Mouse (Mus musculus) myocyte (in vitro differentiated cells): ENCODE data around the gene Resp18. TPM values are rescaled to one million over a fixed set of nuclear protein-coding genes. Genes with fewer than 3 reads are reported as not detected.

Experiments
- H3K27me3 ChIP-seq: one replicate; pipeline ENCODE4 v1.6.1; 2011; ENCODE audit not compliant: control insufficient read depth, insufficient read depth, insufficient read length
- H3K36me3 ChIP-seq: one replicate; pipeline ENCODE4 v1.6.1; 2011; ENCODE audit not compliant: control insufficient read depth, insufficient read depth
- H3K4me2 ChIP-seq: one replicate; pipeline ENCODE4 v1.6.1; 2011; ENCODE audit warnings: low read depth, control low read depth
- H3K4me3 ChIP-seq: one replicate; pipeline ENCODE4 v1.5.1; 2011; ENCODE audit warnings: mild to moderate bottlenecking, control low read depth, moderate library complexity
- H3K79me2 ChIP-seq: one replicate; pipeline ENCODE4 v1.6.1; 2011; ENCODE audit not compliant: control insufficient read depth, insufficient read depth
- H3ac ChIP-seq: one replicate; pipeline ENCODE4 v1.6.1; 2011; ENCODE audit not compliant: control insufficient read depth, insufficient read length
- CEBPB ChIP-seq: IDR thresholded peaks from 2 replicates; pipeline ENCODE4 v1.6.1; 2011; ENCODE audit warnings: mild to moderate bottlenecking, moderate library complexity; ENCODE audit not compliant: poor library complexity, insufficient read depth, severe bottlenecking
- E2F4 ChIP-seq: IDR thresholded peaks from one replicate; pipeline ENCODE4 v1.6.1; 2011; ENCODE audit warnings: mild to moderate bottlenecking, control low read depth, moderate library complexity; ENCODE audit not compliant: insufficient read depth
- MAX ChIP-seq: IDR thresholded peaks from one replicate; pipeline ENCODE4 v1.6.1; 2011; ENCODE audit warnings: low read depth, mild to moderate bottlenecking, control low read depth
- MYOD1 ChIP-seq, 3 experiments: IDR thresholded peaks; one replicate each; pipeline ENCODE4 v1.6.1; 2011; ENCODE audit warnings: control low read depth in 2 of 3, low read depth in 2 of 3, mild to moderate bottlenecking in 2 of 3, moderate library complexity in 1 of 3; ENCODE audit not compliant: insufficient read length in 2 of 3, control insufficient read depth in 1 of 3
- MYOG ChIP-seq, 3 experiments: IDR thresholded peaks; one replicate each; pipeline ENCODE4 v1.6.1; 2011; ENCODE audit warnings: control low read depth in 2 of 3, low read depth in 2 of 3, mild to moderate bottlenecking in 2 of 3; ENCODE audit not compliant: insufficient read length in 2 of 3, control insufficient read depth in 1 of 3, insufficient read depth in 1 of 3
- POLR2A ChIP-seq: IDR thresholded peaks from one replicate; pipeline ENCODE4 v1.6.1; 2011; ENCODE audit warnings: low read depth, mild to moderate bottlenecking, control low read depth, moderate library complexity; ENCODE audit not compliant: insufficient read length
- POLR2AphosphoS2 ChIP-seq: IDR thresholded peaks from one replicate; pipeline ENCODE4 v1.6.1; 2011; ENCODE audit warnings: low read depth, control low read depth; ENCODE audit not compliant: insufficient read length
- REST ChIP-seq: IDR thresholded peaks from one replicate; pipeline ENCODE4 v1.6.1; 2011; ENCODE audit warnings: mild to moderate bottlenecking, control low read depth, moderate library complexity; ENCODE audit not compliant: insufficient read depth, insufficient read length
- SRF ChIP-seq: IDR thresholded peaks from one replicate; pipeline ENCODE4 v1.6.1; 2011; ENCODE audit warnings: low read depth; ENCODE audit not compliant: control insufficient read depth, insufficient read length
- TCF12 ChIP-seq: IDR thresholded peaks from one replicate; pipeline ENCODE4 v1.6.1; 2011; ENCODE audit warnings: mild to moderate bottlenecking, control low read depth; ENCODE audit not compliant: poor library complexity, insufficient read depth, severe bottlenecking
- TCF3 ChIP-seq: IDR thresholded peaks from one replicate; pipeline ENCODE4 v1.6.1; 2011; ENCODE audit warnings: low read depth, control low read depth; ENCODE audit not compliant: insufficient read length
- USF1 ChIP-seq: IDR thresholded peaks from one replicate; pipeline ENCODE4 v1.6.1; 2011; ENCODE audit warnings: low read depth, mild to moderate bottlenecking, control low read depth, moderate library complexity
- polyA plus RNA-seq: library from polyadenylated mRNA; unstranded; fragments of >200 nt; fragmentation: generic; extraction: Trizol; gene quantifications from one replicate; pipeline ENCODE4 v1.2.1, GENCODE M21; 2012; ENCODE audit warnings: missing spikeins

Gene Resp18
- polyA plus RNA-seq, 1 experiment = not detected

DNA sequence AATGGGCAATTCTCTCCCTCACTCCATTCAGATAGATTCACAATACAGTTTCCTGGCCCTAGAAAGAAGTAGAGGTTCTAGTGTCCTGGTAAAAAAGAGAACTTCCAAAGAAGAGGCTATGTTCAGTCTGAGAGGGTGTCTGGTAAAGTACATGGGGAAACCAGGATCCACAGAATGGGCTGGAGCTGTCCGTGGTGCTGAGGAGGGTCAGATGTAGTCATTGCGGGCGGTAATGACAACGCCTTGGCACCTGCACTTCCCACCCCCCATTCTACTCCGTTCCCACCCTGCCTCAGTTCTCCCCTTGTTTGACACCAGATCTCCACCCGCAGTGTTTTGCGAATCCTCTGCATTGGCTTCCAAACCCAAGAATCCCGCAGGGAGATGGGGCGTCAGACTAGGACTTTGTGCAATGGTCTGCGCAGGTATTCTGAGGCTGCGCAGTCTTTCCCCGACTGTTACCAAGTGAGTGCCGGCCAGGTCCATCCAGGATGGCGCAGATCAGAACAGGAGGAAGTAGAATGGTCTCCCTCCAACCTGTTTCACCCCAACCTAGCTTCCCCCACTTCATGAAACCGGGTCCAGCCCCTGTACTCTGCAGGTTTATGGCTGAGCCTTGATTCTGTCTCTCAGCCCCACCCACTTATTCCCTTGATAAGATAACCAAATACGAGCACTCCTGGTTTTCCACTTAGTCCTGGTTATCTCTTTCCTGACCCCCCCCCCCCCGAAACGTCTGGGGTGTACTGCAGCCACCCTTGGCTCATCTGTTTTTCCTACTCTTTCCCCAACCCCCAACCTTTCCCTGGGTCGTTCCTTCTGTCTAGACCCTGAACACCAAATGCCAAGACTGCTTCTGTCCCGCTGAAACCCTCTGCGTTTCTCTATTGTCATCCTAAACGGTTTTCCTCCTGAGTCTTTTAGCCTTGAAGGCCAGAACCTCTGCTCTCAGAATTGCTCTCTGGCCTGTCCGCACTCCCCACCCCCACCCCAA, 723 bp downstream of the Resp18 start:
- Histone ChIP-seq H3K27me3 (peaks cover 5% of the 10 kb centered on the region), H3K79me2 (no peaks in the 10 kb centered on the region), H3K4me3 (no peak overlapping the region), H3K36me3 (no peaks in the 10 kb centered on the region), H3K4me2 (no peak overlapping the region), H3ac (no peak overlapping the region)
- TF ChIP-seq POLR2A = no peak
- TF ChIP-seq REST = peak; percentile 99
- TF ChIP-seq POLR2AphosphoS2 = no peak
- TF ChIP-seq MAX = no peak

DNA sequence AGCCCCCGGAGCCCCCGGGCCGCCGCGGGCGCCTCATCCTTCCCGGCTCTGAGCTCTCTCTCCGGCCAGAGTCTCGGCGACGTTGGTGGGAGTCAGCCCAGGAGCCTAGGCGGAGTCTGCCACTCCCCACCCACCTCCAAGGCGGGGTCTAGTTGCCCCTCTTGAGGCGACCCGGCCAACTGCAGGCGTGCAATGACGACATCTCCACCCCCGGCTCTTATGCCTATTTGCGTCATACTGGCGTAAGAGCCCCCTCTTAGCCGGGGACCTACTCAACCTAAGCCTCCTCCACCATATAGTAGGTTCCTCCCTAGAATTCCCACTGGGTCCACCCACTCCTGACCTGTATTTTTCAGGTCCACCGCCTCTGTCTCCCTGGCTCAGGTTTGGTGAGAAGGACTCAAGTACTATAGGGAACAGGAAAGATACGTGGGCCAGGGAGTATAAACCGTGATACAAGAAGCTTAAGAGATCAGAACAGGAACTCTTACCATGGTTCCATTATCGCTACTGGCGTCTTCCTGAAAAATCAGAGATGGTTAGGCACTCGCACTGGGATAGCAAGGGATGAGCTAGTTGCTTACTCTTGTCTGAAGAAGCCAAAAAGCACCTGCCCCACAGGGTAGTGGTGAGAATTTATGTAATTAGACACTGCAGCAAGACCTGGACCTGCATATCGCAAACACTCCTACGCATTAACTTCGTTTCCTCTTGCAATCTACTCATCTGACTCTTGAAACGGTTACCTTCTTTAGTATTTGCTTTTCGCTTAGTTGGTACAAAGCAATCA, 13.9 kb downstream of the Resp18 start, which contains the start of gene Ptprn:
Gene Ptprn, minus strand, starts transcription at position 412 of the 790 bp plus-strand sequence.
- no peak within 1 kb of the TSS for H3ac ChIP-seq
- H3K79me2 ChIP-seq = no peaks in the 10 kb centered on the region
- peaks cover 16% of the 10 kb centered on the region for H3K27me3 ChIP-seq
- H3K4me3 ChIP-seq = peak within 1 kb of the TSS; percentile 9
- H3K4me2 ChIP-seq = peak within 1 kb of the TSS; percentile 65
- no peaks in the 10 kb centered on the region for H3K36me3 ChIP-seq
- TF ChIP-seq POLR2AphosphoS2 (no peak), MAX (no peak), POLR2A (no peak), USF1 (no peak), MYOG (IDR thresholded peaks at IDR 0.05; ENCODE audit: control insufficient read depth in 1 of 3, insufficient read depth in 1 of 3, insufficient read length in 2 of 3, low read depth in 2 of 3) (no peak), CEBPB (no peak), E2F4 (no peak), TCF3 (no peak), SRF (no peak), REST (no peak), MYOD1 (IDR thresholded peaks at IDR 0.05; ENCODE audit: control insufficient read depth in 1 of 3, insufficient read length in 2 of 3, low read depth in 2 of 3) (no peak), TCF12 (no peak)

DNA sequence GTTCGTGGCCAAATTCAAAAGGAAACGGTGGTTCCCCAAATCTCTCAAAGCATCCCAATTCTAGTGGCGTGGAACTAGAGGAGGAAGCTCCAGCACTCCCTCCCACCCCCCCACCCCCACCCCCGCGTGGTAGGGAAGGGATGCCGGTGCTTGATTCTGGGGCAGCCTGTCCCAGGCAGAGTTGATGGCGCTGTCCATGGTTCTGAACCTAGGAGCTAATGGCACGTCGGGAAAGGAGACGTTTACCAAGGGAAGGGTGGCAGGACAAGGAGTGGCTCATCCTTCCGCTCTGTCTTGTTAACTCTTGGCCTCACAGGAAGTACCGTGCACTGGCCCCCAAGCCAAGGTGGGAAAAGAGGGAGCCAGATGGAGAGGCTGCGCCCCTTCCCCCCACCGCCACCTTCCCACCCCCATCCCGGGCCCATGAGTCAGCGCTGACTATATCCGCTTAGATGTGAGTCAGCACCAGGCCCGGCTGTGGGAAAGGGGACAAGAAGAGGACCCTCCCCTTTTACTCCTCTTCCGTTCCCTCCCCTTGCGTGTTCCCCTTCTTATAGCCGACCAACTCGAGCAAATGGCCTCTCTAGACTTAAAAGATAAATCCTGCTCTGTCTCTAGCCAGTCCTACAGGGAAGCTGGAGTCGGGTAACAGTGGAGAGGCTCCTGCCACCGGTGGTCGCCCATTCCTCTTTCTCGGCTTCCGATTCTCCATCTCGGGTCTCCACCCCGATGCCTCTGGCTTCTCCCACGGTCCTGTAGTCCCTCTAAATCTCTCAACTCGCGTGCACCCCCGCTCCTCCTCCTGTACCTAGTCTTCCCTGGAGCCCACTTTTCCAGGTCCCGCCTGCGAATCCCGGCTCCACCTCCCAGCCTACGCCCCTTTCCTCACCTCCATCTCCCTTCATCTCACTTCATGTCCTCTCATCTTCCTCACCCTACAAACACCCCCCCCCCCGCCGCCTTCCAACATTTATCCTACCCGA, 15.0 kb downstream of the Resp18 start:
- Histone ChIP-seq H3K27me3 (peaks cover 11% of the 10 kb centered on the region), H3K4me2 (peak overlapping the region; percentile 65), H3K36me3 (no peaks in the 10 kb centered on the region), H3K4me3 (peak overlapping the region; percentile 9), H3ac (no peak overlapping the region), H3K79me2 (no peaks in the 10 kb centered on the region)
- TF ChIP-seq MYOG (IDR thresholded peaks at IDR 0.05; ENCODE audit: control insufficient read depth in 1 of 3, insufficient read depth in 1 of 3, insufficient read length in 2 of 3, low read depth in 2 of 3) (no peak), USF1 (no peak), MAX (peak; percentile 55), SRF (no peak), REST (peak; percentile 99), CEBPB (no peak), E2F4 (no peak)

DNA sequence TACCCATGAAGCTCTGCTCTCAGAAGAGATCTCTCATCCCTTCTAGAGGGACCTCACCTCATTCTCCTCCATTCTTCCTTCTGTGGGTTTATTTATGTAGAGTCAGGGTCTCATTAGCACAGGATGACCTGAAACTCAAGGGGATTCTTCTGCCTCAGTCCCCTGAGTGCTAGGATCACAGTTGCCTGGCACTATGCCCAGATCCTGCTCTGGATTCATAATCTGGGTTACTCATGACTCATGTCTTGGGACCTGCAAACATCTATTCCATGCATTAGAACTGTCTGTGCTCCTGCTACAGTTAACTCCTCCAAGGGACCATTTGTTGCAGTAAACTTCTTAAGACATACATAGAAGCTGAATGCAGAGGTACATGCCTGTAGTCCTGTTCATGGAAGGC, 16.9 kb downstream of the Resp18 start:
- Histone ChIP-seq H3K36me3 (no peaks in the 10 kb centered on the region), H3ac (no peak overlapping the region), H3K4me3 (no peak overlapping the region), H3K79me2 (no peaks in the 10 kb centered on the region), H3K27me3 (peaks cover 11% of the 10 kb centered on the region), H3K4me2 (no peak overlapping the region)
- TF ChIP-seq POLR2A (no peak), MYOG (IDR thresholded peaks at IDR 0.05; ENCODE audit: control insufficient read depth in 1 of 3, insufficient read depth in 1 of 3, insufficient read length in 2 of 3, low read depth in 2 of 3) (no peak), MAX (no peak), REST (no peak), CEBPB (no peak), E2F4 (no peak), TCF3 (no peak)
